Mouse (Mus musculus) embryonic facial prominence, embryonic 14.5 days (tissue): Measurements from ENCODE around the gene Diras2. TPM values are rescaled to one million over a fixed set of nuclear protein-coding genes. Genes with fewer than 3 reads are reported as not detected.
A peak's percentile ranks its signal among the peaks of the same experiment; 100 is the strongest.
"Not testable (repeated sequence)": the region's sequence is repeated elsewhere in the genome, so short reads cannot be mapped to it uniquely, and the experiment has no call there.

ENCODE experiments used
- ATAC-seq: fragments of 200-750 bp; cut with Nextera tagmentation; 2 replicates; pipeline ENCODE4 v1.8.0; 2017; ENCODE audit warnings: low read depth, moderate number of reproducible peaks, moderate TSS enrichment
- DNase-seq: peaks from one replicate; pipeline ENCODE4 v3.0.0-alpha.2; 2015; ENCODE audit warnings: low spot score
- H3K27ac ChIP-seq: fragments of 300-500 bp; sonication (generic); replicated peaks from 2 replicates; pipeline ENCODE4 v1.5.1; 2014; ENCODE audit warnings: low read depth, mild to moderate bottlenecking, low read length, moderate library complexity
- H3K27me3 ChIP-seq: fragments of 300-500 bp; sonication (generic); replicated peaks from 2 replicates; pipeline ENCODE4 v1.6.1; 2014; ENCODE audit warnings: low read length; ENCODE audit not compliant: control insufficient read depth, insufficient read depth
- H3K36me3 ChIP-seq: fragments of 300-500 bp; sonication (generic); 2 replicates; pipeline ENCODE4 v1.6.1; 2014; ENCODE audit warnings: low read length, mixed read lengths; ENCODE audit not compliant: control insufficient read depth, insufficient read depth
- H3K4me1 ChIP-seq: fragments of 300-500 bp; sonication (generic); 2 replicates; pipeline ENCODE4 v1.6.1; 2014; ENCODE audit warnings: antibody characterized with exemption, low read length; ENCODE audit not compliant: control insufficient read depth, insufficient read depth
- H3K4me2 ChIP-seq: fragments of 300-500 bp; sonication (generic); 2 replicates; pipeline ENCODE4 v1.6.1; 2014; ENCODE audit warnings: low read depth, mild to moderate bottlenecking, low read length, moderate library complexity, mixed read lengths
- H3K4me3 ChIP-seq: fragments of 300-500 bp; sonication (generic); 2 replicates; pipeline ENCODE4 v1.5.1; 2014; ENCODE audit warnings: low read depth, mild to moderate bottlenecking, low read length
- H3K9ac ChIP-seq: fragments of 300-500 bp; sonication (generic); 2 replicates; pipeline ENCODE4 v1.6.1; 2014; ENCODE audit warnings: low read depth, mild to moderate bottlenecking, low read length, moderate library complexity, mixed read lengths
- H3K9me3 ChIP-seq: fragments of 300-500 bp; sonication (generic); 2 replicates; pipeline ENCODE4 v1.6.1; 2016; ENCODE audit warnings: low read length; ENCODE audit not compliant: control insufficient read depth
- WGBS: fragments of 180-500 bp; shearing (Covaris S2); extraction: QIAGEN DNeasy Blood & Tissue Kit; methylation state at CpG from one replicate; pipeline ENCODE4 v1.1.7; 2014; 5-methylcytosine and 5-hydroxymethylcytosine counted together
- polyA plus RNA-seq: library from polyadenylated mRNA; unstranded; fragments of >200 nt; fragmentation: Nextera tagmentation; extraction: Ambion mirVana; gene quantifications from 2 replicates; pipeline ENCODE4 v1.2.1, GENCODE M21; 2014

Gene Diras2
- polyA plus RNA-seq, 1 experiment from 2014 or later = 0.67 TPM

DNA sequence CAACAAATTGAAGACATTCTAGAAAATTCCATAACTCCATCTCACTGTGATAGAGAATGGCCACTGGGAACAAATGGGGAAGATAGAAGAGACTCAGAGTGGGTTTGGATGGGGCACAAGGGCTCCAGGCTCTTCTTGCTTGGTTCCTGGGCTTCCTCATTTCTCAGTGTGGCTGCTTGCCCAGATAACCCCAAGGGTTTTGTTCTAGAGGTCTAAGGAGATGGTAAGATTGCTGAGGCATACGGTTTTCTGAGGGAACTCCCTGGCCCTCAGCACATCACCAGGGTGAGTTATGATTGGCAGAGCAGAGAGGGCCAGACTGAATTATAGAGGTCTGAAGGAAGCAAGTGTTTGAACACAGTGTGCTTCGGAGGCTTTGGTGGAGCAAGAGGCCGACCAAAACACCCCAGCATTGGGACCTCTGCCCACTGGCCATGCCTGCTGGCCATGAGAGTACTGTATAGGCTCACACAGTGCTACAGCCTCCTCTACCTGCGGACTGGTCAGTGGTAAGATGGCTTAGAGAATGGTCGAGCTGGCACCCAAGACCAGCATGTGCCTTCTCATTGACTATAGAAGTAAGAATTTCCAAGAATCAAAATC is 25.3 kb downstream of the Diras2 start:
- not testable (repeated sequence) for H3K4me2 ChIP-seq, H3K27me3 ChIP-seq, H3K4me1 ChIP-seq, H3K36me3 ChIP-seq, H3K9me3 ChIP-seq, H3K9ac ChIP-seq, H3K4me3 ChIP-seq, DNase-seq, H3K27ac ChIP-seq, ATAC-seq
- WGBS = 81% methylated on average over 5 of the region's 5 CpGs

DNA sequence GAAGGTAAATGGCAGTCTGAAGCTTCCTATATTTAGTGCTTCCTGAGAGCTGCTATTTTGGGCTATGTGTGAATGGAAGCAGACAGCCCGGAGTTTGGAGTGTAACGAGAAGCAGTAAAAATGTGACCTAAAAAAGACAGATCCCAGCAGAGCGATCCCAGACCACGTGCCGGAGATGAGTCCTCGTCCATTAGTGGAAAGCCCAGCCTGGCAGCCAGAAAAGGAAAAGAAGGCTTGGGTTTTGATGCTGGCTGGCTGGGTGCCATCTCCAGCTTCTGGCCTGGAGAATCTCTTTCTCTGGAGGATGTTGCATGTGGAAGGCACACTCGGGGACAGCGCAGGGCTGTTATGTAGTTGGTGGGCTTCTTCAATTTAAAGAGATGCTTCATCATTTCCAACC is 29.4 kb downstream of the Diras2 start:
- 61% methylated on average over 8 of the region's 8 CpGs for WGBS
- Histone ChIP-seq H3K27ac (no peak overlapping the region), H3K36me3 (no peaks in the 10 kb centered on the region), H3K9ac (no peak overlapping the region), H3K4me3 (no peak overlapping the region), H3K4me1 (no peaks in the 10 kb centered on the region), H3K27me3 (no peaks in the 10 kb centered on the region), H3K4me2 (no peak overlapping the region), H3K9me3 (no peaks in the 10 kb centered on the region)
- peak; percentile 47 for DNase-seq
- ATAC-seq = no peak

GRCm38 (mm10) chr13:52497029-52497550 is 34.0 kb downstream of the Diras2 start:
- Histone ChIP-seq H3K9ac (no peak overlapping the region), H3K4me3 (no peak overlapping the region), H3K9me3 (no peaks in the 10 kb centered on the region), H3K36me3 (no peaks in the 10 kb centered on the region), H3K27me3 (no peaks in the 10 kb centered on the region), H3K27ac (no peak overlapping the region), H3K4me2 (no peak overlapping the region), H3K4me1 (no peaks in the 10 kb centered on the region)
- WGBS = 75% methylated on average over 4 of the region's 4 CpGs
- no peak for ATAC-seq
- DNase-seq = no peak

- Histone ChIP-seq H3K4me1 (no peaks in the 10 kb centered on the region), H3K9ac (no peak overlapping the region), H3K27ac (no peak overlapping the region), H3K4me2 (no peak overlapping the region), H3K27me3 (no peaks in the 10 kb centered on the region), H3K36me3 (no peaks in the 10 kb centered on the region), H3K4me3 (no peak overlapping the region), H3K9me3 (no peaks in the 10 kb centered on the region)
- DNase-seq = no peak
- WGBS = 79% methylated on average over 7 of the region's 7 CpGs
- ATAC-seq = no peak
Measured at GRCm38 (mm10) chr13:52488821-52489220, 42.3 kb downstream of the Diras2 start.

GRCm38 (mm10) chr13:52484064-52484463 is 47.0 kb downstream of the Diras2 start:
- Histone ChIP-seq H3K27ac (no peak overlapping the region), H3K4me1 (no peaks in the 10 kb centered on the region), H3K36me3 (no peaks in the 10 kb centered on the region), H3K4me2 (no peak overlapping the region), H3K9me3 (no peaks in the 10 kb centered on the region), H3K27me3 (no peaks in the 10 kb centered on the region), H3K9ac (no peak overlapping the region), H3K4me3 (no peak overlapping the region)
- DNase-seq (no peak), ATAC-seq (no peak)
- WGBS = 76% methylated on average over 4 of the region's 4 CpGs

- Histone ChIP-seq H3K36me3 (no peaks in the 10 kb centered on the region), H3K9ac (no peak overlapping the region), H3K4me3 (no peak overlapping the region), H3K27ac (no peak overlapping the region), H3K4me2 (no peak overlapping the region), H3K4me1 (no peaks in the 10 kb centered on the region), H3K27me3 (no peaks in the 10 kb centered on the region), H3K9me3 (no peaks in the 10 kb centered on the region)
- DNase-seq = no peak
- no peak for ATAC-seq
- WGBS = 75% methylated on average over 2 of the region's 2 CpGs
Measured at GRCm38 (mm10) chr13:52481786-52482185, 49.3 kb downstream of the Diras2 start.

- no peaks in the 10 kb centered on the region for H3K27me3 ChIP-seq
- no peak overlapping the region for H3K9ac ChIP-seq
- DNase-seq = no peak
- no peaks in the 10 kb centered on the region for H3K4me1 ChIP-seq
- no peaks in the 10 kb centered on the region; the same call in 1 of the 2 replicates for H3K9me3 ChIP-seq
- H3K27ac ChIP-seq = no peak overlapping the region
- no peak for ATAC-seq
- WGBS = 95% methylated on average over 5 of the region's 5 CpGs
- no peak overlapping the region for H3K4me3 ChIP-seq
- H3K36me3 ChIP-seq = no peaks in the 10 kb centered on the region
- no peak overlapping the region for H3K4me2 ChIP-seq
Measured at GRCm38 (mm10) chr13:52479146-52479545, 51.9 kb downstream of the Diras2 start.

- H3K27me3 ChIP-seq = no peaks in the 10 kb centered on the region
- no peaks in the 10 kb centered on the region for H3K4me1 ChIP-seq
- H3K9ac ChIP-seq = no peak overlapping the region
- no peak overlapping the region for H3K4me3 ChIP-seq
- 78% methylated on average over 10 of the region's 11 CpGs for WGBS
- H3K4me2 ChIP-seq = no peak overlapping the region
- no peaks in the 10 kb centered on the region; the same call in 1 of the 2 replicates for H3K9me3 ChIP-seq
- H3K27ac ChIP-seq = no peak overlapping the region
- no peak for ATAC-seq
- no peak for DNase-seq
- no peaks in the 10 kb centered on the region for H3K36me3 ChIP-seq
Measured at GRCm38 (mm10) chr13:52476998-52477601, 54.0 kb downstream of the Diras2 start.

- Histone ChIP-seq H3K36me3 (no peaks in the 10 kb centered on the region), H3K27ac (no peak overlapping the region), H3K4me1 (no peaks in the 10 kb centered on the region), H3K9me3 (no peaks in the 10 kb centered on the region; the same call in 1 of the 2 replicates), H3K4me3 (no peak overlapping the region), H3K4me2 (no peak overlapping the region), H3K9ac (no peak overlapping the region), H3K27me3 (no peaks in the 10 kb centered on the region)
- no peak for ATAC-seq
- no peak for DNase-seq
- WGBS = 53% methylated on average over 3 of the region's 3 CpGs
Measured at GRCm38 (mm10) chr13:52476222-52476621, 54.9 kb downstream of the Diras2 start.
